Mouse (Mus musculus): ENCODE measurements around the gene Ddx27.

- TF ChIP-seq CTCF (IDR thresholded peaks at IDR 0.05; ENCODE audit: insufficient read depth, low read length): no peak
- no peak for TF ChIP-seq POLR2A (IDR thresholded peaks at IDR 0.05; ENCODE audit: borderline replicate concordance, extremely low read depth, low read depth, low read length)
Observed at GRCm38 (mm10) chr2:167070341-167070740, 55.3 kb downstream of the Ddx27 start.
